Mouse (Mus musculus) neural tube, embryonic 14.5 days (tissue): Measurements from ENCODE around the gene Sema6b. TPM values are rescaled to one million over a fixed set of nuclear protein-coding genes. Genes with fewer than 3 reads are reported as not detected.
"Not testable (repeated sequence)": the region's sequence is repeated elsewhere in the genome, so short reads cannot be mapped to it uniquely, and the experiment has no call there.

Source experiments
- ATAC-seq: fragments of 200-750 bp; cut with Nextera tagmentation; 2 replicates; pipeline ENCODE4 v1.8.0; 2017; ENCODE audit warnings: low read depth, mild to moderate bottlenecking, moderate TSS enrichment, moderate library complexity
- H3K27ac ChIP-seq: fragments of 300-500 bp; sonication (generic); 2 replicates; pipeline ENCODE4 v1.5.1; 2014; ENCODE audit warnings: low read depth, mild to moderate bottlenecking, control low read depth, low read length, moderate library complexity, mixed read lengths
- H3K27me3 ChIP-seq: fragments of 300-500 bp; sonication (generic); 2 replicates; pipeline ENCODE4 v1.6.1; 2014; ENCODE audit warnings: low read length; ENCODE audit not compliant: control insufficient read depth, insufficient read depth
- H3K36me3 ChIP-seq: fragments of 300-500 bp; sonication (generic); 2 replicates; pipeline ENCODE4 v1.6.1; 2014; ENCODE audit warnings: low read length, mixed read lengths; ENCODE audit not compliant: control insufficient read depth, insufficient read depth
- H3K4me1 ChIP-seq: fragments of 300-500 bp; sonication (generic); 2 replicates; pipeline ENCODE4 v1.6.1; 2014; ENCODE audit warnings: low read length; ENCODE audit not compliant: control insufficient read depth, insufficient read depth
- H3K4me2 ChIP-seq: fragments of 300-500 bp; sonication (generic); 2 replicates; pipeline ENCODE4 v1.6.1; 2014; ENCODE audit warnings: mild to moderate bottlenecking, low read depth, low read length, control low read depth
- H3K4me3 ChIP-seq: fragments of 300-500 bp; sonication (generic); 2 replicates; pipeline ENCODE4 v1.5.1; 2014; ENCODE audit warnings: low read depth, low read length, control low read depth, mixed read lengths
- H3K9ac ChIP-seq: fragments of 300-500 bp; sonication (generic); replicated peaks from 2 replicates; pipeline ENCODE4 v1.6.1; 2014; ENCODE audit warnings: low read depth, mild to moderate bottlenecking, control low read depth, low read length, mixed read lengths
- H3K9me3 ChIP-seq: fragments of 300-500 bp; sonication (generic); 2 replicates; pipeline ENCODE4 v1.6.1; 2016; ENCODE audit warnings: low read length; ENCODE audit not compliant: control insufficient read depth
- WGBS: fragments of 180-500 bp; shearing (Covaris S2); extraction: QIAGEN DNeasy Blood & Tissue Kit; methylation state at CpG from one replicate; pipeline ENCODE4 v1.1.7; 2014; 5-methylcytosine and 5-hydroxymethylcytosine counted together
- polyA plus RNA-seq: library from polyadenylated mRNA; unstranded; fragments of >200 nt; fragmentation: Nextera tagmentation; extraction: Ambion mirVana; gene quantifications from 2 replicates; pipeline ENCODE4 v1.2.1, GENCODE M21; 2014

Sema6b gene
- polyA plus RNA-seq, 1 experiment from 2014 or later, result 13.8 TPM

DNA sequence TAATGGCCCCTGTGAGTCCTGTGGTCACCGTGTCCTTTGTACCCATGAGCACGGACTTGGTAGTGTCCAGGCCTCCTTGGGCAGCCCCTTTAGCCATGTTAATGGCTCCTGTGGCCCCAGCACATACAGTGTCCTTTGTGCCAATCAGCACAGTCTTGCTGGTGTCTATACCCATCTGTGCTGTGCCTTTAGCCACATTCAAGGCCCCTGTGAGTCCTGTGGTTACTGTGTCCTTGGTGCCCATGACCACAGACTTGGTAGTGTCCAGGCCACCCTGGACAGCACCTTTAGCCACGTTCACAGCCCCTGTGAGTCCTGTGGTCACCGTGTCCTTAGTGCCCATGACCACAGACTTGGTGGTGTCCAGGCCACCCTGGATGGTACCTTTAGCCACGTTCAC, 35.3 kb downstream of the Sema6b start:
- not testable (repeated sequence) for H3K27ac ChIP-seq, H3K27me3 ChIP-seq, ATAC-seq, H3K9ac ChIP-seq, H3K9me3 ChIP-seq, H3K4me3 ChIP-seq, H3K4me2 ChIP-seq, H3K4me1 ChIP-seq
- 88% methylated on average over 2 of the region's 5 CpGs for WGBS
- H3K36me3 ChIP-seq, result peaks cover 23% of the 10 kb centered on the region

DNA sequence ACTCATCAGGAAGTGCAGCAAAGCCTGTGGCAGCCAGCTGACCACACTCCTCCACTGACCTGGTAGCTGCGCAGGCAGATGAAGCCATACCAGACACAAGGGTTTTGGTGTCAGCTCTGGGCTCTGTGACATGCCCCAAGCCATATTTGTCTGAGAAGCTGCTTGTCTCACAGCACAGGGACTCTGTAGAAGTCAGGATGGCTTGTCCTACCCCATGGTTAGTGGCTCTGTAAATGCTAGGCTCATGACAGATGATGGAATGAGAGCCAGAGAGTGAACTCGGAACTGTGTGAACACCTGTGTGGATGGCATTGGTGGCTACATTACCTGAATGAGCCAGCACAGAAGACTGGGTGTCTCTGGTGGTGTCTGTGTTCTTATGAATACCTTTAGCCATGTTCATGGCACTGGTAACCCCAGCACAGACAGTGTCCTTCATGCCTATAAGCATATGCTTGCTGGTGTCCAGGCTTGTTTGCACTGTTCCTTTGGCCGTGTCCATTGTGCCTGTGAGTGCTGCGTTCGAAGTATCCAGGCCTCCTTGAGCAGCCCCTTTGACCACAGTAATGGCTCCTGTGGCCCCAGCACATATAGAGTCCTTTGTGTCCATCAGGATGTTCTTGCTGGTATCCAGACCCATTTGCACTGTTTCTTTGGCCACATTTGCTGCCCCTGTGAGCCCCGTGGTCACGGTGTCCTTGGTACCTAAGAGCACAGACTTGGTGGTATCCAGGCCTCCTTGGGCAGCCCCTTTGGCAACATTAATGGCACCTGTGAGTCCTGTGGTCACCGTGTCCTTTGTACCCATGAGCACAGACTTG, 36.5 kb downstream of the Sema6b start:
- Histone ChIP-seq H3K27ac (no peak overlapping the region), H3K36me3 (peaks cover 23% of the 10 kb centered on the region), H3K27me3 (no peaks in the 10 kb centered on the region), H3K4me3 (no peak overlapping the region), H3K4me1 (no peaks in the 10 kb centered on the region), H3K4me2 (no peak overlapping the region), H3K9ac (no peak overlapping the region), H3K9me3 (no peaks in the 10 kb centered on the region)
- 98% methylated on average over 8 of the region's 8 CpGs for WGBS
- ATAC-seq, result no peak

GRCm38 (mm10) chr17:56102927-56103326, 37.2 kb downstream of the Sema6b start:
- 93% methylated on average over 9 of the region's 9 CpGs for WGBS
- no peak overlapping the region for H3K4me3 ChIP-seq

DNA sequence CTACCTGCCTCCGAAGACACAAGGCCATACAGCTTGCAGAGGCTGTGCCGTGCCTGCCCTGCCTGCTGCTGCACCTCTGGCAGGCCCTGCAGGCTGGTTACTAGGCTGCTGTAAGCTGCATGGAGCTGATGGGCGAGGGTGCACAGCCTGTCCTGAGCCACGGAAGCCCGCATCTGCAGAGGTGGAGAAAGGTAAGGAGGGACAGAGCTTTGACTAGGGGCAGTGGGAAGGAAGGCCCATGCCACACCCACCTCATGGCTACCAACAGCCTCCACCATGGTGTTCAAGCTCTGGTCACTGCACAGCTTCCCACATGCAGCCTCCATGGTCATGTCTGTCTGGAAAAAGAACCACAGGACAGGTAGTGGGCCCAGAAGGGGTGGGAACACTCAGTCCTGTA, 38.0 kb downstream of the Sema6b start:
- Histone ChIP-seq H3K4me2 (no peak overlapping the region), H3K4me1 (no peaks in the 10 kb centered on the region), H3K9ac (no peak overlapping the region), H3K27me3 (no peaks in the 10 kb centered on the region), H3K36me3 (peaks cover 37% of the 10 kb centered on the region), H3K9me3 (no peaks in the 10 kb centered on the region), H3K4me3 (no peak overlapping the region), H3K27ac (no peak overlapping the region)
- 93% methylated on average over 5 of the region's 5 CpGs for WGBS
- ATAC-seq, result no peak

More at GRCm38 (mm10) chr17:56102927-56103326, 37.2 kb downstream of the Sema6b start:
- Histone ChIP-seq H3K27me3 (no peaks in the 10 kb centered on the region), H3K4me2 (no peak overlapping the region), H3K4me1 (no peaks in the 10 kb centered on the region), H3K9me3 (no peaks in the 10 kb centered on the region), H3K36me3 (peaks cover 31% of the 10 kb centered on the region), H3K9ac (no peak overlapping the region), H3K27ac (no peak overlapping the region)
- no peak for ATAC-seq

DNA sequence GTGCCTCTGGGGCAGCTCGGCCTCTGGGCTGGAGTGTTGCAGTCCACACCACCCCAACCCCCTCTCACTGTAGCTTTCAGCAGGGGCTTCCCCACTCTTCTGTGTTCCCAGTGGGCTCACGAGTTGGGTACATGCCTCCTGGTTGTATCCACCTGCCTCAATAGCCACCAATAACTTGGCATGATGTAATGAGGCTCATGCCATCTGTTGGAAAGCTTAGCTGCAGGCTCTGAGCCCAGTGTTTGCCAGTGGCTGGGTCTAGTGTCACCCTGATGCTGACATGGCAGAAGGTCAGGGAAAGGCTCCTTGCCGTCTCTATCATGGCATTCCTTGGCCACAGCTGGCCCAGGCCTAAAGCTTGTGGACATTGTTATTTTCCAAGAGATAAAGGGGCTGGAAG, 39.3 kb downstream of the Sema6b start:
- Histone ChIP-seq H3K27ac (no peak overlapping the region), H3K36me3 (peaks cover 51% of the 10 kb centered on the region), H3K9ac (no peak overlapping the region), H3K4me1 (no peaks in the 10 kb centered on the region), H3K4me3 (no peak overlapping the region), H3K4me2 (no peak overlapping the region), H3K9me3 (no peaks in the 10 kb centered on the region), H3K27me3 (no peaks in the 10 kb centered on the region)
- WGBS, result 93% methylated on average over 3 of the region's 3 CpGs
- no peak for ATAC-seq

DNA sequence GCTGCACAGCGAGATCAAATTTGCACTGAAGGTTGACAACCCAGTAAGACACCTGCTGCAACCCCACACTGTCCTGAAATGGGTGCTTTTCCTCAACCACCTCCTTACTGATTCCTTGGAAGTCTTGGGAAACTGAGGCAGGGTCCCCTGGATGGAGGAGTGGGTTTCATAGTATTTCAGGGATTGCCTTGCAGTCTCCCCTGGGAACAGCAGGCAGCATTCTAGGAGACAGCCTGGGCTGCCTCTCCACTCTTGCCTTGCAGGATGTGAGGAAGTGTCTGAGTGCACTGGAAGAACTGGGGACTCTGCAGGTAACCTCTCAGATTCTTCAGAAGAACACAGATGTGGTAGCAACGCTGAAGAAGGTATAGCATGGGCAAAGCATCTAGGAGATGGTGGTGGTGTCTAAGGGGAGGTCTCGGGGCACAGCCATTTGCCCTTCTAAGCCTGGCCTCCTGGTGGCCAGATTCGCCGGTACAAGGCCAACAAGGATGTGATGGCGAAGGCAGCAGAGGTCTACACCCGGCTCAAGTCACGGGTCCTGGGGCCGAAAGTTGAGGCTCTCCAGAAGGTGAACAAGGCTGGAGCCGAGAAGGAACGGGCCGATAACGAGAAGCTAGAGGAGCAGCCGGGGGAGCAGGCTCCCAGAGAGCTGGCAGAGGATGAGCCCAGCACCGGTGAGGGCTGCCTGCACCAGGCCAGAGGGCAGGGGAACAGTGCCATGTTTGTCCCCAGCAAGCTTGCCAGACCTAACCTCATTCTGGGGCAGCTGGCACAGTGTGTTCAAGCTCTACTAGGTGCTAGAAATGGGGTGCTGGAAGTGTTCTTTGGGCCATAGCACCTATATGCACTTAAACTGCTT, 41.2 kb downstream of the Sema6b start:
- no peak overlapping the region for H3K9ac ChIP-seq
- ATAC-seq, result no peak
- no peaks in the 10 kb centered on the region for H3K27me3 ChIP-seq
- H3K27ac ChIP-seq, result no peak overlapping the region
- no peak overlapping the region for H3K4me3 ChIP-seq
- H3K4me1 ChIP-seq, result no peaks in the 10 kb centered on the region
- H3K4me2 ChIP-seq, result no peak overlapping the region
- 93% methylated on average over 15 of the region's 15 CpGs for WGBS
- peaks cover 53% of the 10 kb centered on the region for H3K36me3 ChIP-seq
- no peaks in the 10 kb centered on the region for H3K9me3 ChIP-seq

DNA sequence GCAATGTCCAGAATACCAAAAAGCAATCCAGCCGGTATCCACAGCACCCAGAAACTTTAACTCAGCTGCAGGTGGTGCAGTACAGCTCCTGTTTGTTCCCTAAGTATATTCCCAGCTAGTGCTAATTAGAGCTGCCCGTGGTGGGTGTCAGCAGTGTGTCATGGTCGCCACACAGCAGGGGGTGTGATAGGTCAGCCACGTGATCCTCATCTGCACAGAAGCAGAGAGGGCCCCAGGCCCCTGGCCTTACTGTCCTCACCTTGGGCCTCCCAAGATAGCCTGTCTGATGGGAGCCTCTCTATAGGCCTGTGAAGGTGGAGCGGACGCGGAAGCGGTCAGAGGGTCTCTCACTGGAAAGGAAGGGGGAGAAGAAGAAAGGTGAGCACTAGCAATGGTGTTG, 42.0 kb downstream of the Sema6b start:
- Histone ChIP-seq H3K9me3 (no peaks in the 10 kb centered on the region), H3K4me2 (no peak overlapping the region), H3K27me3 (no peaks in the 10 kb centered on the region), H3K4me1 (no peaks in the 10 kb centered on the region), H3K4me3 (no peak overlapping the region), H3K9ac (no peak overlapping the region), H3K27ac (no peak overlapping the region), H3K36me3 (peaks cover 52% of the 10 kb centered on the region)
- 93% methylated on average over 8 of the region's 8 CpGs for WGBS
- no peak for ATAC-seq

DNA sequence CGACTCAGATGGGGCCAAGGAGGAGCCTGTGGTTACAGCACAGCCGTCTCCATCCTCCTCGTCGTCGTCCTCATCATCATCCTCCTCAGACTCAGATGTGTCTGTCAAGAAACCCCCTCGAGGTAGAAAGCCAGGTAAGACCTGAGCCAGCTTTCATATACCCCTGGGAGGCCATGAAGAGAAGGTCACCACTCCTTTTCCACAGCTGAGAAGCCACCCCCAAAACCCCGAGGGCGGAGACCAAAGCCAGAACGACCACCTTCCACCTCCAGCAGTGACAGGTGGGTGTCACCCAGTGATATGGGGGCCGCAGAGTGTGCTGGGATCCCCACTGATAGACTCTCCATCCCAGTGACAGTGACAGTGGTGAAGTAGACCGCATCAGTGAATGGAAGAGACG, 43.3 kb downstream of the Sema6b start:
- H3K27me3 ChIP-seq, result no peaks in the 10 kb centered on the region
- no peak for ATAC-seq
- no peak overlapping the region for H3K9ac ChIP-seq
- no peak overlapping the region for H3K4me3 ChIP-seq
- no peak overlapping the region for H3K4me2 ChIP-seq
- H3K27ac ChIP-seq, result no peak overlapping the region
- peaks cover 41% of the 10 kb centered on the region for H3K36me3 ChIP-seq
- H3K9me3 ChIP-seq, result no peaks in the 10 kb centered on the region
- H3K4me1 ChIP-seq, result no peaks in the 10 kb centered on the region
- 92% methylated on average over 12 of the region's 12 CpGs for WGBS

DNA sequence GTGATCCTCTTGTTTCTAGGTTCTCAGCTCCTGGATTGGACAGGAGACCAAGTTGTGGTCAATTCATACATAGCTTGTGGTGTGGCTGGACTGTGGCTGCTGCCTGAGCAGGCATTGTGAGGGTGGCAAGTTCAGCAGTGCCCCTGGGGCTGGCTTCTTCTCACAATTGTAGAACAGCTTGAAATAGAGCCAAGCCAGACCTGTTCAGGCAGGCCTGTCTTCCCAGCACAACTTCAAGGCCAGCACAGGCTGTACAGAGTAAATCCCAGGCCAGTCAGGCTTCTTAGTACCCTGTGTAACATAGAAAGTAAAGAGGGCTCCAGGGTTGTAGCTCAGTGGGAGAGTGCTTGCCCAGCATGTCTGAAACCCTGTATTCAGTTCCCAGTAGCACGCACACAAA, 47.3 kb downstream of the Sema6b start:
- H3K27ac ChIP-seq, result no peak overlapping the region
- no peak overlapping the region for H3K9ac ChIP-seq
- no peaks in the 10 kb centered on the region for H3K4me1 ChIP-seq
- no peak for ATAC-seq
- no peaks in the 10 kb centered on the region for H3K27me3 ChIP-seq
- no peaks in the 10 kb centered on the region for H3K9me3 ChIP-seq
- H3K4me3 ChIP-seq, result no peak overlapping the region
- H3K36me3 ChIP-seq, result peaks cover 27% of the 10 kb centered on the region
- WGBS, result 100% methylated on average over 1 of the region's 1 CpGs
- no peak overlapping the region for H3K4me2 ChIP-seq
